Mouse (Mus musculus) stomach, postnatal 0 days (tissue): ENCODE measurements around the gene Akr1b8. TPM values are rescaled to one million over a fixed set of nuclear protein-coding genes. Genes with fewer than 3 reads are reported as not detected.

Experiments
- ATAC-seq: fragments of 200-750 bp; cut with Nextera tagmentation; 2 replicates; pipeline ENCODE4 v1.8.0; 2017; ENCODE audit not compliant: low FRiP score, low TSS enrichment
- DNase-seq: peaks from one replicate; pipeline ENCODE4 v3.0.0-alpha.2; 2016; ENCODE audit warnings: low spot score
- H3K27ac ChIP-seq: fragments of 300-500 bp; sonication (generic); replicated peaks from 2 replicates; pipeline ENCODE4 v1.5.1; 2014; ENCODE audit warnings: mild to moderate bottlenecking, control low read depth
- H3K27me3 ChIP-seq: fragments of 300-500 bp; sonication (generic); 2 replicates; pipeline ENCODE4 v1.6.1; 2014; ENCODE audit warnings: low read length; ENCODE audit not compliant: control insufficient read depth, insufficient read depth
- H3K36me3 ChIP-seq: fragments of 300-500 bp; sonication (generic); 2 replicates; pipeline ENCODE4 v1.6.1; 2014; ENCODE audit warnings: low read length, mixed read lengths; ENCODE audit not compliant: control insufficient read depth, insufficient read depth
- H3K4me1 ChIP-seq: fragments of 300-500 bp; sonication (generic); replicated peaks from 2 replicates; pipeline ENCODE4 v1.6.1; 2014; ENCODE audit warnings: antibody characterized with exemption; ENCODE audit not compliant: control insufficient read depth, insufficient read depth
- H3K4me2 ChIP-seq: fragments of 300-500 bp; sonication (generic); replicated peaks from 2 replicates; pipeline ENCODE4 v1.6.1; 2014; ENCODE audit warnings: low read depth, mild to moderate bottlenecking, control low read depth, moderate library complexity
- H3K4me3 ChIP-seq: fragments of 300-500 bp; sonication (generic); 2 replicates; pipeline ENCODE4 v1.5.1; 2014; ENCODE audit warnings: low read depth, low read length, control low read depth
- H3K9ac ChIP-seq: fragments of 300-500 bp; sonication (generic); 2 replicates; pipeline ENCODE4 v1.6.1; 2014; ENCODE audit warnings: mild to moderate bottlenecking, low read length, control low read depth, mixed read lengths
- H3K9me3 ChIP-seq: fragments of 300-500 bp; sonication (generic); 2 replicates; pipeline ENCODE4 v1.6.1; 2016; ENCODE audit warnings: low read length; ENCODE audit not compliant: control insufficient read depth
- CTCF ChIP-seq: IDR thresholded peaks from 2 replicates; pipeline ENCODE4 v1.5.1; 2016; ENCODE audit warnings: antibody characterized with exemption, low read depth, mild to moderate bottlenecking, moderate library complexity
- EP300 ChIP-seq: optimal IDR thresholded peaks from 2 replicates; pipeline ENCODE3; 2016; ENCODE audit warnings: antibody characterized with exemption
- WGBS: fragments of 180-500 bp; shearing (Covaris S2); extraction: QIAGEN DNeasy Blood & Tissue Kit; methylation state at CpG from one replicate; pipeline ENCODE4 v1.1.7; 2014; 5-methylcytosine and 5-hydroxymethylcytosine counted together
- polyA plus RNA-seq: library from polyadenylated mRNA; unstranded; fragments of >200 nt; fragmentation: Nextera tagmentation; extraction: Ambion mirVana; gene quantifications from 2 replicates; pipeline ENCODE4 v1.2.1, GENCODE M21; 2015

The Akr1b8 gene
- polyA plus RNA-seq, 1 experiment from 2014 or later, result 96.1 TPM

DNA sequence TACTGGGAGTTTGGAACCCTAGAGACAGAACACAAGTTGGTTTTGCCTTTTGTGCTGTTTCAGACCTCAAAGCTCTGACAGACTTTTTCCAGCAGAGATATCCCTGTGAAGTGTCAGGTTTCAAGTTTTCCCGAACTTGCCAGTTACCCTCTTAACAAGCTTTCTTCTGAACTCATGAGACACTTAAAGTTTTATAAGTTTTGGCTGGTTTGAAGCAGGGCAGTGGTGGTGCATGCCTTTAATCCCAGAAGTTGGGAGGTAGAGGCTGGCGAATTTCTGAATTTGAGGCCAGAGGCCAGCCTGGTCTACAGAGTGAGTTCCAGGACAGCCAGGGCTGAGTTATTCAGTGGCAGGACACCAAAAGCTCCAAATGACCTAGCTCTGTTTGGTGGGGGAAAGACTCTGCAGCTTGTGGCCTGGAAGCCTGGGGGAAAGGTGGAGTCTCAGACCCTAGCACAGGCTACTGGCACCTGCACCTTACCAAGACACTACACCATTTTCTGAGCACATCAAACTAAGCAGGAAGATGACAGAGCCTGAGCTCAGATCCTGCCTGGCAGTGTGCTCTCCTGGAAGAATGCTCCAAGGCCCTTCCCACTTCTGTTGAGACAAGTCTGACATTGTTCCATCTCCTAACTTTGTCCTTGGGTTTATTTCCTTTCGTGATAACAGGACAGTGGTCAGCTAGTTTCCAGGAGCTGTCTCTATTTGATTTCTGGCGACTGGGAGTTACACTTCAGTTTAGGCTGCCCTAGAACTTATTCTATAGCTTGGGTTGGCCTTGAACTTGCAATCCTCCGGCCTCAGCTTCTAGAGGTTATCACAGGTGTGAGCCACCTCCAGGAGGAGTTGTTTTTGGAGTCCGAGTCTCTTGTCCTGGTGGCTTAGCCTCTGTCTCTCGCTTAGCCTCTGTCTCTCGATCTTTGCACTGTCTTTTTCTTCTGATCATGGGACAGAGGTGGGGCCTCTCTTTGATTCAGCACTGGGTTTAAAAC, 732 bp downstream of the Akr1b8 start:
- TF ChIP-seq CTCF, result no peak
- TF ChIP-seq EP300, result no peak
- Histone ChIP-seq H3K9me3 (no peaks in the 10 kb centered on the region), H3K4me1 (no peaks in the 10 kb centered on the region), H3K27me3 (no peaks in the 10 kb centered on the region), H3K4me2 (peak overlapping the region; percentile 42; the same call in 1 of the 2 replicates), H3K9ac (no peak overlapping the region), H3K27ac (peak overlapping the region; percentile 20; the same call in 1 of the 2 replicates), H3K36me3 (no peaks in the 10 kb centered on the region), H3K4me3 (no peak overlapping the region)
- ATAC-seq, result no peak
- no peak for DNase-seq
- 69% methylated on average over 8 of the region's 8 CpGs for WGBS

GRCm38 (mm10) chr6:34355349-34355747, 1.4 kb downstream of the Akr1b8 start:
- ATAC-seq, result no peak
- Histone ChIP-seq H3K4me2 (no peak overlapping the region), H3K36me3 (no peaks in the 10 kb centered on the region), H3K4me3 (no peak overlapping the region), H3K4me1 (no peaks in the 10 kb centered on the region), H3K27me3 (no peaks in the 10 kb centered on the region), H3K9me3 (no peaks in the 10 kb centered on the region), H3K9ac (no peak overlapping the region), H3K27ac (no peak overlapping the region)
- 54% methylated on average over 6 of the region's 6 CpGs for WGBS
- no peak for DNase-seq
- no peak for TF ChIP-seq EP300
- TF ChIP-seq CTCF, result peak; percentile 53

- no peak overlapping the region for H3K4me3 ChIP-seq
- no peaks in the 10 kb centered on the region for H3K36me3 ChIP-seq
- ATAC-seq, result no peak
- no peak overlapping the region for H3K9ac ChIP-seq
- H3K4me2 ChIP-seq, result no peak overlapping the region
- no peak for DNase-seq
- 82% methylated on average over 9 of the region's 9 CpGs for WGBS
- H3K4me1 ChIP-seq, result no peaks in the 10 kb centered on the region
- no peaks in the 10 kb centered on the region for H3K9me3 ChIP-seq
- H3K27me3 ChIP-seq, result no peaks in the 10 kb centered on the region
- TF ChIP-seq CTCF, result no peak
- TF ChIP-seq EP300, result no peak
- H3K27ac ChIP-seq, result no peak overlapping the region
Observed at GRCm38 (mm10) chr6:34355841-34356240, 1.9 kb downstream of the Akr1b8 start.

- ATAC-seq, result no peak
- H3K27me3 ChIP-seq, result no peaks in the 10 kb centered on the region
- no peak overlapping the region for H3K4me3 ChIP-seq
- DNase-seq, result no peak
- H3K4me1 ChIP-seq, result no peaks in the 10 kb centered on the region
- 84% methylated on average over 12 of the region's 12 CpGs for WGBS
- no peak for TF ChIP-seq EP300
- TF ChIP-seq CTCF, result peak; percentile 31
- no peak overlapping the region for H3K4me2 ChIP-seq
- no peak overlapping the region for H3K9ac ChIP-seq
- H3K36me3 ChIP-seq, result no peaks in the 10 kb centered on the region
- no peaks in the 10 kb centered on the region for H3K9me3 ChIP-seq
- no peak overlapping the region for H3K27ac ChIP-seq
Observed at GRCm38 (mm10) chr6:34364217-34365136, 10.6 kb downstream of the Akr1b8 start.

- no peak for TF ChIP-seq CTCF
- no peak for TF ChIP-seq EP300
- Histone ChIP-seq H3K27ac (no peak overlapping the region), H3K4me2 (no peak overlapping the region), H3K9ac (no peak overlapping the region), H3K27me3 (no peaks in the 10 kb centered on the region), H3K4me3 (no peak overlapping the region), H3K4me1 (no peaks in the 10 kb centered on the region), H3K9me3 (no peaks in the 10 kb centered on the region), H3K36me3 (no peaks in the 10 kb centered on the region)
- no peak for ATAC-seq
- WGBS, result 78% methylated on average over 9 of the region's 9 CpGs
- no peak for DNase-seq
Observed at GRCm38 (mm10) chr6:34367998-34368397, 14.1 kb downstream of the Akr1b8 start.
